Mouse (Mus musculus) C2C12 (cell line): Measurements from ENCODE around the gene Wwox.

Source experiments
- CEBPB ChIP-seq: IDR thresholded peaks from one replicate; pipeline ENCODE4 v1.6.1; 2011; ENCODE audit warnings: low read depth, mild to moderate bottlenecking, control low read depth, moderate library complexity
- CTCF ChIP-seq: IDR thresholded peaks from one replicate; pipeline ENCODE4 v1.5.1; 2011; ENCODE audit not compliant: control insufficient read depth, insufficient read depth, insufficient read length
- FOSL1 ChIP-seq: IDR thresholded peaks from one replicate; pipeline ENCODE4 v1.8.0; 2011; ENCODE audit warnings: mild to moderate bottlenecking, low read length; ENCODE audit not compliant: poor library complexity, insufficient read depth, severe bottlenecking
- MAX ChIP-seq: IDR thresholded peaks from one replicate; pipeline ENCODE4 v1.6.1; 2011; ENCODE audit warnings: mild to moderate bottlenecking, control low read depth
- MYOD1 ChIP-seq: IDR thresholded peaks from one replicate; pipeline ENCODE4 v1.6.1; 2011; ENCODE audit warnings: low read depth; ENCODE audit not compliant: control insufficient read depth, insufficient read length
- MYOG ChIP-seq: IDR thresholded peaks from one replicate; pipeline ENCODE4 v1.6.1; 2011; ENCODE audit not compliant: control insufficient read depth, insufficient read length; ENCODE audit errors: extremely low read depth
- USF1 ChIP-seq: IDR thresholded peaks from one replicate; pipeline ENCODE4 v1.6.1; 2011; ENCODE audit warnings: low read depth, mild to moderate bottlenecking, control low read depth, moderate library complexity

- no peak for TF ChIP-seq MAX
- no peak for TF ChIP-seq CTCF
- TF ChIP-seq MYOD1 = no peak
- TF ChIP-seq USF1 = no peak
- no peak for TF ChIP-seq FOSL1
- no peak for TF ChIP-seq CEBPB
- TF ChIP-seq MYOG = no peak
Measured at GRCm38 (mm10) chr8:114962494-114962893, 523.0 kb downstream of the Wwox start.
